Mouse (Mus musculus): ENCODE results near the gene Gpr157.

The Gpr157 gene

GRCm38 (mm10) chr4:150087161-150087889, at the start of gene Gpr157:
Gpr157 (plus strand) TSS chr4:150087365.
- POLR2A ChIA-PET, result interaction anchor here (0.5 to 3.5 kb wide), 130 partner anchors 9 to 1384 kb away, joined by 3 to 62 read pairs (median 4); partner anchors contain the start of genes H6pd (in 2 of the 4), Spsb1 (in 2 of the 4), Eno1 (in 1 of the 4) and Kif1b (in 1 of the 4)
- CTCF ChIA-PET, result interaction anchor here (0.5 to 2.9 kb wide), 74 partner anchors 8 to 1779 kb away, joined by 3 to 47 read pairs (median 4); partner anchors contain the start of genes H6pd (in 2 of the 4), Slc2a5 (in 2 of the 4) and Spsb1 (in 1 of the 4)

GRCm38 (mm10) chr4:150038533-150038932, 48.6 kb upstream of the Gpr157 start:
- ChIA-PET POLR2A (interaction anchor here in 3 of 4 experiments (0.8 to 13.5 kb wide), 18 partner anchors 8 to 60 kb away, joined by 3 to 263 read pairs (median 7); partner anchors contain the start of gene Gpr157 (in 3 of the 3)), CTCF (interaction anchor here (0.5 to 8.2 kb wide), 17 partner anchors 11 to 337 kb away, joined by 3 to 36 read pairs (median 3); partner anchors contain the start of gene Gpr157 (in 1 of the 4))

- ChIA-PET CTCF (interaction anchor here in 3 of 4 experiments (0.5 to 8.2 kb wide), 12 partner anchors 9 to 233 kb away, joined by 3 to 36 read pairs (median 4); partner anchors contain the start of gene Gpr157 (in 1 of the 3)), POLR2A (interaction anchor here in 3 of 4 experiments (0.5 to 13.5 kb wide), 25 partner anchors 10 to 263 kb away, joined by 3 to 263 read pairs (median 5); partner anchors contain the start of genes H6pd (in 2 of the 3) and Gpr157 (in 1 of the 3))
Observed at GRCm38 (mm10) chr4:150040003-150040581, 47.1 kb upstream of the Gpr157 start.

GRCm38 (mm10) chr4:150040856-150041255, 46.3 kb upstream of the Gpr157 start:
- ChIA-PET POLR2A (interaction anchor here in 3 of 4 experiments (0.6 to 13.5 kb wide), 27 partner anchors 9 to 264 kb away, joined by 3 to 263 read pairs (median 4); partner anchors contain the start of genes Gpr157 (in 2 of the 3) and H6pd (in 2 of the 3)), CTCF (interaction anchor here in 3 of 4 experiments (0.5 to 8.2 kb wide), 11 partner anchors 9 to 234 kb away, joined by 3 to 36 read pairs (median 4); partner anchors contain the start of gene Gpr157 (in 1 of the 3))

- CTCF ChIA-PET, result interaction anchor here in 2 of 4 experiments (0.8 to 8.2 kb wide), 9 partner anchors 21 to 235 kb away, joined by 3 to 36 read pairs (median 5); partner anchors contain the start of gene Gpr157 (in 1 of the 2)
- POLR2A ChIA-PET, result interaction anchor here (0.6 to 13.5 kb wide), 31 partner anchors 8 to 1951 kb away, joined by 3 to 263 read pairs (median 4); partner anchors contain the start of genes Gpr157 (in 2 of the 4) and H6pd (in 1 of the 4)
Observed at GRCm38 (mm10) chr4:150041346-150042110, 45.6 kb upstream of the Gpr157 start.

- POLR2A ChIA-PET, result interaction anchor here in 3 of 4 experiments (0.6 to 5.7 kb wide), 13 partner anchors 10 to 158 kb away, joined by 3 to 45 read pairs (median 3); partner anchors contain the start of gene Spsb1 (in 1 of the 3)
- CTCF ChIA-PET, result interaction anchor here in 3 of 4 experiments (0.7 to 8.2 kb wide), 13 partner anchors 9 to 237 kb away, joined by 3 to 36 read pairs (median 5); no protein-coding TSS in a partner anchor
Observed at GRCm38 (mm10) chr4:150043591-150043990, 43.6 kb upstream of the Gpr157 start.

GRCm38 (mm10) chr4:150048038-150048437, 39.1 kb upstream of the Gpr157 start:
- ChIA-PET CTCF (interaction anchor here in 3 of 4 experiments (0.6 to 2.1 kb wide), 7 partner anchors 14 to 82 kb away, joined by 3 to 7 read pairs (median 4); partner anchors contain the start of gene Gpr157 (in 2 of the 3)), POLR2A (interaction anchor here (0.6 to 15.4 kb wide), 32 partner anchors 9 to 248 kb away, joined by 3 to 263 read pairs (median 5); partner anchors contain the start of genes Gpr157 (in 4 of the 4) and H6pd (in 2 of the 4))

- POLR2A ChIA-PET, result interaction anchor here (0.6 to 15.4 kb wide), 29 partner anchors 9 to 249 kb away, joined by 3 to 263 read pairs (median 5); partner anchors contain the start of genes Gpr157 (in 4 of the 4) and H6pd (in 2 of the 4)
- CTCF ChIA-PET, result interaction anchor here in 3 of 4 experiments (0.6 to 2.1 kb wide), 6 partner anchors 14 to 44 kb away, joined by 3 to 7 read pairs (median 4); partner anchors contain the start of gene Gpr157 (in 2 of the 3)
Observed at GRCm38 (mm10) chr4:150048478-150049156, 38.5 kb upstream of the Gpr157 start.

GRCm38 (mm10) chr4:150049157-150049513, 38.0 kb upstream of the Gpr157 start:
- CTCF ChIA-PET, result interaction anchor here (0.6 to 2.1 kb wide), 27 partner anchors 8 to 1569 kb away, joined by 3 to 20 read pairs (median 4); partner anchors contain the start of genes Gpr157 (in 2 of the 4) and Spsb1 (in 1 of the 4)
- POLR2A ChIA-PET, result interaction anchor here (0.6 to 15.4 kb wide), 61 partner anchors 8 to 882 kb away, joined by 3 to 263 read pairs (median 5); partner anchors contain the start of genes Gpr157 (in 3 of the 4), H6pd (in 2 of the 4), Pgd (in 1 of the 4) and Spsb1 (in 1 of the 4)

GRCm38 (mm10) chr4:150049564-150050226, 37.5 kb upstream of the Gpr157 start:
- POLR2A ChIA-PET, result interaction anchor here (0.6 to 15.4 kb wide), 64 partner anchors 8 to 883 kb away, joined by 3 to 263 read pairs (median 4); partner anchors contain the start of genes Gpr157 (in 3 of the 4), H6pd (in 1 of the 4), Pgd (in 1 of the 4) and Spsb1 (in 1 of the 4)

GRCm38 (mm10) chr4:150051514-150051913, 35.7 kb upstream of the Gpr157 start:
- CTCF ChIA-PET, result interaction anchor here in 3 of 4 experiments (0.7 to 1.4 kb wide), 3 partner anchors 19 to 36 kb away, joined by 3 to 6 read pairs (median 3); partner anchors contain the start of gene Gpr157 (in 1 of the 3)
- POLR2A ChIA-PET, result interaction anchor here (0.6 to 15.4 kb wide), 26 partner anchors 8 to 640 kb away, joined by 3 to 263 read pairs (median 6); partner anchors contain the start of gene Gpr157 (in 2 of the 4)

More at GRCm38 (mm10) chr4:150049564-150050226, 37.5 kb upstream of the Gpr157 start:
- CTCF ChIA-PET, result interaction anchor here (0.6 to 1.5 kb wide), 32 partner anchors 9 to 1568 kb away, joined by 3 to 20 read pairs (median 4); partner anchors contain the start of genes Gpr157 (in 3 of the 4) and Spsb1 (in 1 of the 4)

GRCm38 (mm10) chr4:150052380-150052779, 34.8 kb upstream of the Gpr157 start:
- ChIA-PET CTCF (interaction anchor here in 2 of 4 experiments (0.6 to 1.4 kb wide), 4 partner anchors 8 to 70 kb away, joined by 3 to 9 read pairs (median 5); partner anchors contain the start of gene Gpr157 (in 1 of the 2)), POLR2A (interaction anchor here (0.6 to 15.4 kb wide), 26 partner anchors 9 to 1902 kb away, joined by 3 to 263 read pairs (median 5); partner anchors contain the start of gene Gpr157 (in 2 of the 4))

GRCm38 (mm10) chr4:150056171-150056570, 31.0 kb upstream of the Gpr157 start:
- CTCF ChIA-PET, result interaction anchor here (0.5 to 1.6 kb wide), 6 partner anchors 13 to 422 kb away, joined by 3 to 8 read pairs (median 3); no protein-coding TSS in a partner anchor
- POLR2A ChIA-PET, result interaction anchor here (0.6 to 17.4 kb wide), 19 partner anchors 3 to 263 kb away, joined by 3 to 263 read pairs (median 4); no protein-coding TSS in a partner anchor

GRCm38 (mm10) chr4:150057722-150058121, 29.4 kb upstream of the Gpr157 start:
- CTCF ChIA-PET, result interaction anchor here (0.6 to 1.8 kb wide), 10 partner anchors 9 to 1174 kb away, joined by 3 to 5 read pairs (median 4); no protein-coding TSS in a partner anchor
- POLR2A ChIA-PET, result interaction anchor here in 3 of 4 experiments (0.8 to 17.4 kb wide), 11 partner anchors 5 to 48 kb away, joined by 3 to 263 read pairs (median 5); partner anchors contain the start of gene Gpr157 (in 2 of the 3)
